Mouse (Mus musculus): ENCODE data around the gene Brd7.

DNA sequence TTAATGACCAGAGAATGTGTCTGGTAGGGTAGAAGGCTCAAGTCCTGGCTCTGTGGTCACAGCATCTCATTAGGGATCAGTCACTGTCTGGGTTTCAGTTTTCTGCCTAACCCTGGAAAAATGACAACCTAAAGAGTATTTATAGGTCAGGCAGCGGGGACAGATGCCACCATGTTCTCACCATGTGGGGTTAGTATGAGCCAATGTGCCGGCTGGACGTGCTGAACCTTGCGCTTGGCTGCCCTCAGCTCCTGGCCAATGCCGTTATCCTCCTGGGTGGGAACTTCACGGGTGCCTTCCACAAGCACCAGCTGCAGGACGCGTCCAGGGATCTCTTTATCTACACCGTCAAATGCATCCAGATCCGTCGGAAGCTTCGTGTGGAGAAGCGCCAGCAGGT lies 51.7 kb downstream of the Brd7 start:
- TF ChIP-seq CTCF (IDR thresholded peaks at IDR 0.05; ENCODE audit: extremely low read depth, insufficient read depth, insufficient read length, insufficient replicate concordance) (no peak), POLR2A (IDR thresholded peaks at IDR 0.05; ENCODE audit: low read depth, low read length) (no peak)

Measured in spleen, adult 2 months (tissue).